Mouse (Mus musculus) stomach, postnatal 0 days (tissue): ENCODE measurements around the gene Mctp1.

ENCODE experiments used
- CTCF ChIP-seq: IDR thresholded peaks from 2 replicates; pipeline ENCODE4 v1.5.1; 2016; ENCODE audit warnings: antibody characterized with exemption, low read depth, mild to moderate bottlenecking, moderate library complexity
- EP300 ChIP-seq: optimal IDR thresholded peaks from 2 replicates; pipeline ENCODE3; 2016; ENCODE audit warnings: antibody characterized with exemption

GRCm38 (mm10) chr13:76620111-76620510, 235.8 kb downstream of the Mctp1 start:
- no peak for TF ChIP-seq CTCF
- TF ChIP-seq EP300 = no peak
